Mouse (Mus musculus) hindbrain, embryonic 11.5 days (tissue): Measurements from ENCODE around the gene Dnmt3a. TPM values are rescaled to one million over a fixed set of nuclear protein-coding genes. Genes with fewer than 3 reads are reported as not detected.

Experiments
- ATAC-seq: fragments of 200-750 bp; cut with Nextera tagmentation; 2 replicates; pipeline ENCODE4 v1.8.0; 2017; ENCODE audit warnings: mild to moderate bottlenecking, moderate TSS enrichment, moderate library complexity; ENCODE audit not compliant: low FRiP score
- DNase-seq: peaks from one replicate; pipeline ENCODE4 v3.0.0-alpha.2; 2015; ENCODE audit warnings: low spot score
- H3K27ac ChIP-seq: fragments of 300-500 bp; sonication (generic); 2 replicates; pipeline ENCODE4 v1.5.1; 2014; ENCODE audit warnings: mild to moderate bottlenecking, low read depth, low read length
- H3K27me3 ChIP-seq: fragments of 300-500 bp; sonication (generic); 2 replicates; pipeline ENCODE4 v1.6.1; 2014; ENCODE audit warnings: mild to moderate bottlenecking, low read length, moderate library complexity, mixed read lengths; ENCODE audit not compliant: control insufficient read depth, insufficient read depth
- H3K36me3 ChIP-seq: fragments of 300-500 bp; sonication (generic); 2 replicates; pipeline ENCODE4 v1.6.1; 2014; ENCODE audit warnings: mild to moderate bottlenecking, low read length, moderate library complexity, mixed read lengths; ENCODE audit not compliant: control insufficient read depth, insufficient read depth
- H3K4me1 ChIP-seq: fragments of 300-500 bp; sonication (generic); replicated peaks from 2 replicates; pipeline ENCODE4 v1.6.1; 2014; ENCODE audit warnings: low read length, mixed read lengths; ENCODE audit not compliant: control insufficient read depth, insufficient read depth
- H3K4me2 ChIP-seq: fragments of 300-500 bp; sonication (generic); replicated peaks from 2 replicates; pipeline ENCODE4 v1.6.1; 2014; ENCODE audit warnings: mild to moderate bottlenecking, low read depth, low read length
- H3K4me3 ChIP-seq: fragments of 300-500 bp; sonication (generic); 2 replicates; pipeline ENCODE4 v1.5.1; 2014; ENCODE audit warnings: low read depth, low read length
- H3K9ac ChIP-seq: fragments of 300-500 bp; sonication (generic); 2 replicates; pipeline ENCODE4 v1.6.1; 2014; ENCODE audit warnings: low read depth, low read length
- H3K9me3 ChIP-seq: fragments of 300-500 bp; sonication (generic); 2 replicates; pipeline ENCODE4 v1.6.1; 2016; ENCODE audit warnings: low read length; ENCODE audit not compliant: control insufficient read depth
- WGBS: fragments of 180-500 bp; shearing (Covaris S2); extraction: QIAGEN DNeasy Blood & Tissue Kit; methylation state at CpG from one replicate; pipeline ENCODE4 v1.1.7; 2014; 5-methylcytosine and 5-hydroxymethylcytosine counted together
- polyA plus RNA-seq: library from polyadenylated mRNA; unstranded; fragments of >200 nt; fragmentation: Nextera tagmentation; extraction: Ambion mirVana; gene quantifications from 2 replicates; pipeline ENCODE4 v1.2.1, GENCODE M21; 2014

Dnmt3a gene
- polyA plus RNA-seq, 1 experiment from 2014 or later, result 75.5 TPM

GRCm38 (mm10) chr12:3807548-3808395, 2.0 kb downstream of the Dnmt3a start:
- DNase-seq (peak; percentile 67), ATAC-seq (peak; percentile 54)
- peak overlapping the region; percentile 85 for H3K9ac ChIP-seq
- peak overlapping the region; percentile 94 for H3K4me2 ChIP-seq
- H3K9me3 ChIP-seq, result no peaks in the 10 kb centered on the region
- no peaks in the 10 kb centered on the region; the same call in 1 of the 2 replicates for H3K4me1 ChIP-seq
- 0% methylated on average over 65 of the region's 105 CpGs for WGBS
- H3K36me3 ChIP-seq, result no peaks in the 10 kb centered on the region
- H3K4me3 ChIP-seq, result peak overlapping the region; percentile 78
- H3K27ac ChIP-seq, result peak overlapping the region; percentile 76
- peaks cover 11% of the 10 kb centered on the region; the same call in 1 of the 2 replicates for H3K27me3 ChIP-seq

GRCm38 (mm10) chr12:3808396-3808981, 2.7 kb downstream of the Dnmt3a start:
- peak; percentile 9; the same call in 1 of the 2 replicates for ATAC-seq
- Histone ChIP-seq H3K4me1 (no peaks in the 10 kb centered on the region; the same call in 1 of the 2 replicates), H3K9me3 (no peaks in the 10 kb centered on the region), H3K36me3 (no peaks in the 10 kb centered on the region), H3K4me2 (peak overlapping the region; percentile 94), H3K9ac (peak overlapping the region; percentile 85; the same call in 1 of the 2 replicates), H3K27ac (no peak overlapping the region), H3K4me3 (peak overlapping the region; percentile 78), H3K27me3 (peaks cover 11% of the 10 kb centered on the region; the same call in 1 of the 2 replicates)
- peak; percentile 38 for DNase-seq
- 5% methylated on average over 10 of the region's 10 CpGs for WGBS

GRCm38 (mm10) chr12:3809520-3810180, 3.8 kb downstream of the Dnmt3a start:
- no peak overlapping the region for H3K27ac ChIP-seq
- no peak for DNase-seq
- ATAC-seq, result no peak
- H3K4me1 ChIP-seq, result no peaks in the 10 kb centered on the region; the same call in 1 of the 2 replicates
- H3K9ac ChIP-seq, result no peak overlapping the region
- no peaks in the 10 kb centered on the region for H3K36me3 ChIP-seq
- H3K9me3 ChIP-seq, result no peaks in the 10 kb centered on the region
- no peak overlapping the region for H3K4me3 ChIP-seq
- 77% methylated on average over 7 of the region's 7 CpGs for WGBS
- H3K27me3 ChIP-seq, result peaks cover 7% of the 10 kb centered on the region; the same call in 1 of the 2 replicates
- H3K4me2 ChIP-seq, result no peak overlapping the region

GRCm38 (mm10) chr12:3810455-3810854, 4.6 kb downstream of the Dnmt3a start:
- no peak overlapping the region for H3K4me2 ChIP-seq
- ATAC-seq (no peak), DNase-seq (no peak)
- no peak overlapping the region for H3K27ac ChIP-seq
- no peak overlapping the region for H3K9ac ChIP-seq
- H3K4me3 ChIP-seq, result no peak overlapping the region
- H3K9me3 ChIP-seq, result no peaks in the 10 kb centered on the region
- H3K27me3 ChIP-seq, result peaks cover 6% of the 10 kb centered on the region; the same call in 1 of the 2 replicates
- 37% methylated on average over 4 of the region's 4 CpGs for WGBS
- H3K36me3 ChIP-seq, result no peaks in the 10 kb centered on the region
- no peaks in the 10 kb centered on the region; the same call in 1 of the 2 replicates for H3K4me1 ChIP-seq

DNA sequence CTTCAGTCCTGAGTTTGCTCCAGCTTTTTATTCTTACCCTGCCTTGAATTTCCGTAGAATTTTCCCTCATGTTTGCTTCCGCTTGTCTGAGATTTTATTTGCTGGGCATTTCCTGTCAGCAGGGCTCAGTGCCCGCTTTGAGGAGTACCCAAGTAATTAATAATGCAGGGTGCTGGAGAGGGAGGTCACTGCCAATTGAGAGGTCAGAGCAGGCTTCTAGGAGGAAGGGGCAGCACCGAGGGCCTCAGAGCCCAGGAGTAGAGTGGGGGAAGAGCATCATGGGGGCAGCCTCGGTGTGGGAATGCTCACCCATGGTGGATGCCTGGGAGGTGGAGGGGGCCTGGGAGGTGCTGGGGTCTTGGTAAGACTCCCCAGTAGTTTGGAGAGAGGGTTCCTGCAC, 5.8 kb downstream of the Dnmt3a start:
- Histone ChIP-seq H3K9me3 (no peaks in the 10 kb centered on the region), H3K9ac (no peak overlapping the region), H3K4me2 (no peak overlapping the region), H3K27me3 (peaks cover 2% of the 10 kb centered on the region; the same call in 1 of the 2 replicates), H3K36me3 (no peaks in the 10 kb centered on the region), H3K4me1 (no peaks in the 10 kb centered on the region; the same call in 1 of the 2 replicates), H3K27ac (no peak overlapping the region), H3K4me3 (no peak overlapping the region)
- no peak for ATAC-seq
- WGBS, result 46% methylated on average over 5 of the region's 5 CpGs
- DNase-seq, result no peak

DNA sequence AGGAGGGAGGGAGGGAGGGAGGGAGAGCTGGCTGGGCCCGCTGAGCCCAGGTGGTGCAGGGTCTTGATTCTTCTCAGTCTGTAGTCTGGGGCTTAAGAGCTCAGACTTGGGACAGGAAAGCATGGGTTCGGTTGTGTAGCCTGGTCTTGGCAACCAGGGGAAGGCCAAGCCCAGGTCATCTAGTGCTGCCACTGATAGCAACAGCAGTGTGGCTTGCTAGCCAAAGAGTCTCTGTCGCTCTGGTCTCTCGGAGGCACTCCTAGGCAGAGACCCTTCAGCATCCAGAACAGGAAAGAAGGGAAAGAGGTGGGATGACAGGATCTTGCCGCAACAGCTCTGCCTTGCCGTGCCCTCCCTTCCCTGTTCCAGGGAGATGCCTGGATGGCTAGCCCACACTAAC, 6.4 kb downstream of the Dnmt3a start:
- DNase-seq, result no peak
- 45% methylated on average over 6 of the region's 6 CpGs for WGBS
- no peak overlapping the region for H3K4me2 ChIP-seq
- no peaks in the 10 kb centered on the region; the same call in 1 of the 2 replicates for H3K4me1 ChIP-seq
- no peak for ATAC-seq
- no peak overlapping the region for H3K27ac ChIP-seq
- H3K9ac ChIP-seq, result no peak overlapping the region
- no peaks in the 10 kb centered on the region for H3K9me3 ChIP-seq
- no peaks in the 10 kb centered on the region for H3K36me3 ChIP-seq
- no peak overlapping the region for H3K4me3 ChIP-seq
- peaks cover 2% of the 10 kb centered on the region; the same call in 1 of the 2 replicates for H3K27me3 ChIP-seq

- Histone ChIP-seq H3K4me2 (no peak overlapping the region), H3K4me1 (no peaks in the 10 kb centered on the region; the same call in 1 of the 2 replicates), H3K9ac (no peak overlapping the region), H3K9me3 (no peaks in the 10 kb centered on the region), H3K27ac (no peak overlapping the region), H3K27me3 (peaks cover 2% of the 10 kb centered on the region; the same call in 1 of the 2 replicates), H3K36me3 (no peaks in the 10 kb centered on the region), H3K4me3 (no peak overlapping the region)
- 88% methylated on average over 8 of the region's 8 CpGs for WGBS
- DNase-seq, result no peak
- no peak for ATAC-seq
Measured at GRCm38 (mm10) chr12:3813138-3813537, 7.3 kb downstream of the Dnmt3a start.

GRCm38 (mm10) chr12:3815386-3815785, 9.6 kb downstream of the Dnmt3a start:
- H3K36me3 ChIP-seq, result no peaks in the 10 kb centered on the region
- peaks cover 2% of the 10 kb centered on the region; the same call in 1 of the 2 replicates for H3K4me1 ChIP-seq
- 49% methylated on average over 6 of the region's 6 CpGs for WGBS

More at GRCm38 (mm10) chr12:3815386-3815785, 9.6 kb downstream of the Dnmt3a start:
- no peak overlapping the region for H3K4me2 ChIP-seq
- H3K9me3 ChIP-seq, result no peaks in the 10 kb centered on the region
- H3K9ac ChIP-seq, result no peak overlapping the region
- no peak overlapping the region for H3K4me3 ChIP-seq
- no peaks in the 10 kb centered on the region for H3K27me3 ChIP-seq
- DNase-seq (no peak), ATAC-seq (no peak)
- H3K27ac ChIP-seq, result no peak overlapping the region
